Mouse (Mus musculus) layer of hippocampus, adult 2 months (tissue): Measurements from ENCODE around the gene Cisd3. TPM values are rescaled to one million over a fixed set of nuclear protein-coding genes. Genes with fewer than 3 reads are reported as not detected.
"Not testable (repeated sequence)": the region's sequence is repeated elsewhere in the genome, so short reads cannot be mapped to it uniquely, and the experiment has no call there.

Experiments used
- DNase-seq, 2 experiments: peaks; one replicate each; pipeline ENCODE4 v3.0.0; 2022; ENCODE audit warnings: low spot score in 2 of 2
- H3K27ac ChIP-seq: fragments of 200-600 bp; 2 replicates; pipeline ENCODE4 v1.8.1; 2022
- H3K4me3 ChIP-seq: fragments of 200-600 bp; 2 replicates; pipeline ENCODE4 v1.8.1; 2022; ENCODE audit warnings: mild to moderate bottlenecking
- CTCF ChIP-seq: fragments of 200-600 bp; conservative IDR thresholded peaks from 2 replicates; pipeline ENCODE4 v1.8.1; 2022; ENCODE audit warnings: antibody characterized with exemption, mild to moderate bottlenecking, moderate library complexity
- long read RNA-seq, 2 experiments: library from polyadenylated mRNA; stranded (forward); transcript quantifications; one replicate each; pipeline ENCODE4 v2.0.0; 2021; ENCODE audit warnings: borderline mapping rate in 2 of 2
- total RNA-seq, 2 experiments: library from RNA; stranded (reverse); gene quantifications; 2 replicates each; pipeline ENCODE4 v1.2.3; 2021

Gene Cisd3
- 10 to 100 TPM; 45.5 to 49.3 TPM for total RNA-seq
- long read RNA-seq, experiment 1, transcript Cisd3-201 (3 exons, 737 nt): major isoform, 13 of 18 reads
- long read RNA-seq, experiment 1, partial matches to known transcripts: 3 of 18 reads
- long read RNA-seq, experiment 1, other reads (novel, unspliced or antisense): 2 of 18 reads
- long read RNA-seq, experiment 2, transcript Cisd3-201 (3 exons, 737 nt): major isoform, 31 of 44 reads
- long read RNA-seq, experiment 2, partial matches to known transcripts: 2 of 44 reads
- long read RNA-seq, experiment 2, other reads (novel, unspliced or antisense): 8 of 44 reads

- peak; percentile 83 to 89 for DNase-seq
- Histone ChIP-seq H3K4me3 (peak within 1 kb of the TSS; percentile 60), H3K27ac (peak within 1 kb of the TSS; percentile 87)
- no peak for TF ChIP-seq CTCF
Measured at GRCm38 (mm10) chr11:97685613-97686321, at the start of gene Cisd3. Gene Cisd3, plus strand, starts transcription at chr11:97685826.

- Histone ChIP-seq H3K4me3 (no peak overlapping the region), H3K27ac (peak overlapping the region; percentile 82)
- TF ChIP-seq CTCF: no peak
- peak; percentile 68 to 83 for DNase-seq
Measured at GRCm38 (mm10) chr11:97641668-97642067, 44.0 kb upstream of the Cisd3 start.

- Histone ChIP-seq H3K27ac (no peak overlapping the region), H3K4me3 (no peak overlapping the region)
- peak; percentile 60 for TF ChIP-seq CTCF
Measured at GRCm38 (mm10) chr11:97642746-97643145, 42.9 kb upstream of the Cisd3 start.

GRCm38 (mm10) chr11:97643380-97644055, 42.1 kb upstream of the Cisd3 start:
- no peak for TF ChIP-seq CTCF
- Histone ChIP-seq H3K27ac (no peak overlapping the region), H3K4me3 (no peak overlapping the region)
- no peak for DNase-seq

More at GRCm38 (mm10) chr11:97642746-97643145, 42.9 kb upstream of the Cisd3 start:
- DNase-seq: no peak

GRCm38 (mm10) chr11:97644834-97645233, 40.8 kb upstream of the Cisd3 start:
- Histone ChIP-seq H3K4me3 (no peak overlapping the region), H3K27ac (no peak overlapping the region)
- peak in 1 of 2 experiments; percentile 54 for DNase-seq
- peak; percentile 88 for TF ChIP-seq CTCF

GRCm38 (mm10) chr11:97648541-97648940, 37.1 kb upstream of the Cisd3 start:
- not testable (repeated sequence) for H3K4me3 ChIP-seq, H3K27ac ChIP-seq, DNase-seq

GRCm38 (mm10) chr11:97650341-97650740, 35.3 kb upstream of the Cisd3 start:
- Histone ChIP-seq H3K4me3 (no peak overlapping the region), H3K27ac (no peak overlapping the region)
- no peak for DNase-seq
- TF ChIP-seq CTCF: no peak

GRCm38 (mm10) chr11:97653376-97653775, 32.2 kb upstream of the Cisd3 start:
- not testable (repeated sequence) for H3K4me3 ChIP-seq, DNase-seq, H3K27ac ChIP-seq

- no peak for DNase-seq
- no peak for TF ChIP-seq CTCF
- Histone ChIP-seq H3K4me3 (no peak overlapping the region), H3K27ac (no peak overlapping the region)
Measured at GRCm38 (mm10) chr11:97654210-97654609, 31.4 kb upstream of the Cisd3 start.

- Histone ChIP-seq H3K4me3 (no peak overlapping the region), H3K27ac (no peak overlapping the region)
- no peak for TF ChIP-seq CTCF
- no peak for DNase-seq
Measured at GRCm38 (mm10) chr11:97656269-97656971, 29.2 kb upstream of the Cisd3 start.

- no peak for TF ChIP-seq CTCF
- DNase-seq: no peak
- H3K4me3 ChIP-seq: no peak overlapping the region
- H3K27ac ChIP-seq: no peak overlapping the region
Measured at GRCm38 (mm10) chr11:97657184-97657945, 28.3 kb upstream of the Cisd3 start.

- not testable (repeated sequence) for H3K4me3 ChIP-seq, DNase-seq
Measured at GRCm38 (mm10) chr11:97657967-97658366, 27.7 kb upstream of the Cisd3 start.

More at GRCm38 (mm10) chr11:97657967-97658366, 27.7 kb upstream of the Cisd3 start:
- H3K27ac ChIP-seq: not testable (repeated sequence)
